Mouse (Mus musculus) heart, adult 2 months (tissue): Measurements from ENCODE around the gene Olfr1287. TPM values are rescaled to one million over a fixed set of nuclear protein-coding genes. Genes with fewer than 3 reads are reported as not detected.

Experiments
- DNase-seq, 2 experiments: peaks; one replicate each; pipeline ENCODE4 v3.0.0; 2021
- H3K27ac ChIP-seq: fragments of 200-600 bp; 2 replicates; pipeline ENCODE4 v1.8.1; 2022
- H3K27me3 ChIP-seq: fragments of 200-500 bp; 2 replicates; pipeline ENCODE4 v1.6.1; 2012; ENCODE audit warnings: mild to moderate bottlenecking, low read length, inconsistent platforms, mixed read lengths; ENCODE audit not compliant: control insufficient read depth, insufficient read depth
- H3K36me3 ChIP-seq: fragments of 200-500 bp; 2 replicates; pipeline ENCODE4 v1.6.1; 2012; ENCODE audit warnings: low read length, inconsistent platforms; ENCODE audit not compliant: control insufficient read depth, insufficient read depth
- H3K4me1 ChIP-seq: fragments of 200-500 bp; 2 replicates; pipeline ENCODE4 v1.6.1; 2011; ENCODE audit warnings: low read length; ENCODE audit not compliant: control insufficient read depth, insufficient read depth
- H3K4me3 ChIP-seq: fragments of 200-600 bp; 2 replicates; pipeline ENCODE4 v1.8.1; 2022
- H3K79me2 ChIP-seq: fragments of 200-500 bp; replicated peaks from 2 replicates; pipeline ENCODE4 v1.6.1; 2012; ENCODE audit warnings: mild to moderate bottlenecking, inconsistent platforms, low read length, moderate library complexity, mixed read lengths; ENCODE audit not compliant: control insufficient read depth, insufficient read depth
- H3K9ac ChIP-seq: fragments of 200-500 bp; 2 replicates; pipeline ENCODE4 v1.6.1; 2012; ENCODE audit warnings: low read depth, mild to moderate bottlenecking, control low read depth, inconsistent platforms, low read length, mixed read lengths
- CTCF ChIP-seq: fragments of 200-600 bp; IDR thresholded peaks from 2 replicates; pipeline ENCODE4 v1.8.1; 2022; ENCODE audit warnings: antibody characterized with exemption, mild to moderate bottlenecking, moderate library complexity
- EP300 ChIP-seq: fragments of 200-500 bp; IDR thresholded peaks from 2 replicates; pipeline ENCODE4 v1.6.1; 2011; ENCODE audit warnings: low read depth, low read length, control low read depth; ENCODE audit not compliant: insufficient read depth
- POLR2A ChIP-seq: fragments of 200-500 bp; IDR thresholded peaks from 2 replicates; pipeline ENCODE4 v1.6.1; 2011; ENCODE audit warnings: mild to moderate bottlenecking, low read depth, low read length, control low read depth; ENCODE audit not compliant: insufficient read depth
- WGBS: fragments of 180-500 bp; shearing (Covaris S2); methylation state at CpG from one replicate; pipeline ENCODE4 v1.1.7; 2018; 5-methylcytosine and 5-hydroxymethylcytosine counted together
- intact Hi-C: fragments of 180-260 bp; cut with DNase I; formaldehyde crosslinking; loops from one replicate; pipeline ENCODE4 v1.15.1; 2025
- long read RNA-seq: library from polyadenylated mRNA; stranded (forward); transcript quantifications from one replicate; pipeline ENCODE4 v2.0.0, GENCODE M21; 2021
- polyA plus RNA-seq: library from polyadenylated mRNA; depleted of rRNA; stranded (reverse); fragments of >200 nt; gene quantifications from 2 replicates; pipeline ENCODE4 v1.2.3, GENCODE M21; 2012; rRNA removed
- total RNA-seq, 2 experiments: library from RNA; stranded (reverse); gene quantifications; 2 replicates each; pipeline ENCODE4 v1.2.3; 2021

The Olfr1287 gene
- total RNA-seq (not detected), polyA plus RNA-seq (not detected in 2 replicates)
- long read RNA-seq: 0 reads

- no peak within 1 kb of the TSS for H3K4me3 ChIP-seq
- no peaks in the 10 kb centered on the region for H3K4me1 ChIP-seq
- H3K9ac ChIP-seq: no peak within 1 kb of the TSS
- no peak for DNase-seq
- H3K27ac ChIP-seq: no peak within 1 kb of the TSS
- no peaks in the 10 kb centered on the region for H3K27me3 ChIP-seq
- no peaks in the 10 kb centered on the region for H3K36me3 ChIP-seq
- intact Hi-C loops: no loop called here
- no peaks in the 10 kb centered on the region for H3K79me2 ChIP-seq
- no peak for TF ChIP-seq CTCF
- TF ChIP-seq POLR2A: no peak
- TF ChIP-seq EP300: no peak
- 58% methylated on average over 1 of the region's 1 CpGs for WGBS
Measured at GRCm38 (mm10) chr2:111448842-111449241, at the start of gene Olfr1287. TSS of gene Olfr1287 (plus strand) at chr2:111449142.

DNA sequence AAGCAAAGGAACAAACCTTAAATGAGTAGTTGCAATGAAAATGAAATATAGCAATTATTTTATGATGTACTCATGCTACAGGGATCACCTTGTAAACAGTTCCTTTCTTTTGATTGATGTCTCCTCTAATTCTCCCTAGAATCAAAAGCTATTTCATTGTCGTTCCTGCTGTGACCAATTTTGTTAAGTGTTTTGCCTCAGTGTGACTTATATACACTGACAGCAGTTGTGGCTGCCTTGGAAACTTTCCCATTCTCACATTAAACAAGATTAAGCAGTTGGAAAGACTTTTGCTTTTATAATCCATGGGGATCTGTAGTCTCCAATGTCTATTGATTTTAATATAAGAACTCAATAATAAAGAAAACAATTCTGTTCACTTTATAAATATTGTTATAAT is 26.0 kb upstream of the Olfr1287 start, which contains the start of gene Olfr1286:
Gene Olfr1286, minus strand, starts transcription at position 185 of the 400 bp plus-strand sequence.
- Histone ChIP-seq H3K27ac (no peak within 1 kb of the TSS), H3K4me3 (no peak within 1 kb of the TSS), H3K79me2 (no peaks in the 10 kb centered on the region), H3K36me3 (no peaks in the 10 kb centered on the region), H3K27me3 (no peaks in the 10 kb centered on the region), H3K4me1 (no peaks in the 10 kb centered on the region), H3K9ac (no peak within 1 kb of the TSS)
- WGBS: 66% methylated on average over 1 of the region's 1 CpGs
- intact Hi-C loops: no loop called here
- DNase-seq: no peak
- TF ChIP-seq POLR2A: no peak
- no peak for TF ChIP-seq EP300
- no peak for TF ChIP-seq CTCF

DNA sequence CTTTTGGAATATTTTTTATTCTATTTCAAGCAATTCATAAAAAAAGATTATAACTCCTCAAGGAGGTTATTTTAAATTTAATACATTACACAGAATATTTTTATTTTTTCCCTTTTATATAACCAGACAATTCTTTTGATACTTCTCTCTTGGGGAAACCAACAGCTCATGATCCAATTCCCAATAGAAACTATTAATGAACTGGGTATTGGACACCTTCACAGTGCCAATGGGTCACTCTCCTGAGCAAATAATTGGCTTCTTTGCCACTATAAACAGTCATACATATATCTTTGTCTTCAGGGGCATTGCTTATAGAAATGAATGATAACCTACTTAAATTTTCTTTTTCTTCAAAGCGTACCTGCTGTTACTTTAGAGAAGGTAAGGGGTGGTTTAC is 24.9 kb downstream of the Olfr1287 start, which contains the start of gene Olfr1288:
Gene Olfr1288, plus strand, starts transcription at position 301 of the 400 bp plus-strand sequence.
- Histone ChIP-seq H3K36me3 (no peaks in the 10 kb centered on the region), H3K27ac (no peak within 1 kb of the TSS), H3K79me2 (no peaks in the 10 kb centered on the region), H3K27me3 (no peaks in the 10 kb centered on the region), H3K4me3 (no peak within 1 kb of the TSS), H3K4me1 (no peaks in the 10 kb centered on the region), H3K9ac (no peak within 1 kb of the TSS)
- no peak for DNase-seq
- WGBS: 84% methylated on average over 1 of the region's 1 CpGs
- TF ChIP-seq POLR2A (no peak), CTCF (no peak)
- intact Hi-C loops: no loop called here

DNA sequence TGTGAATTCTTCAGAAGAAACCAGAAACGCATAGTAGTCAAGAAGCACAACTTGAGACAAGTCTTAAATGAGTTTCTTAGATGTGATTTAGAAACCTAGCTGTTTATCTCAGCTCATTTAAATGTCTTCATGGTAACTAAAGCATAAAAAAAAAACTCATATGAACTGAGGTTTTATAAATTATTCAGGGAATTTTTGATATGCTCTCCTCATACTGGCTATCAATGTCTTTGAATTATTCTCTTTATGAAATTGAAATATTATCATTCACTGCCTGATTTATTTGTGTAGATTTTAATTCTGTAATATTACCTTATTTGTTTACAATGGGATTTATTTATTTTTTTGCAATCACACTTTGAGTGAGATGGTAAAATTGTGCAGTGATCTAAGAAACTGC is 31.6 kb downstream of the Olfr1287 start, which contains the start of gene Olfr1289:
Gene Olfr1289, plus strand, starts transcription at position 301 of the 400 bp plus-strand sequence.
- Histone ChIP-seq H3K4me3 (no peak within 1 kb of the TSS), H3K27ac (no peak within 1 kb of the TSS), H3K4me1 (no peaks in the 10 kb centered on the region), H3K9ac (no peak within 1 kb of the TSS), H3K27me3 (no peaks in the 10 kb centered on the region), H3K79me2 (no peaks in the 10 kb centered on the region), H3K36me3 (no peaks in the 10 kb centered on the region)
- intact Hi-C loops: no loop called here
- WGBS: 61% methylated on average over 1 of the region's 1 CpGs
- no peak for DNase-seq
- TF ChIP-seq POLR2A (no peak), CTCF (no peak), EP300 (no peak)

DNA sequence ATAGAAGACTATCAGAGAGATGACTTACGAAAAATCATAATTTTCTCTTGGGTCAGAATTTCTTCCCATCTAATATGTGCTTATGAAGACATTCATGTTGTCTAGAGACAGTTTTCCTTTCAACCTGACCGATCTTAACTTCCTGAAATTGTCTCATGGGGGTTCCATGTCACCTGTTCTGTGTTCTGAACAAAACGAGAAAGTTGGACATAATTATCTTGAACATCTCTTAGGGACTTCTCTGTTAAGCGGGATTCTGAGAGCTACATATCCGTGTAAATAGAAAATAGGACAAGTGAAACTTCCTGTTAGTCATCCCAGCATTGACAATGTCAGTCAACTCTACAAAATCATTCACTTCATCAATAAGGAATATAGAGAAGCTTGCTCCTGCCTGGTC is 44.8 kb downstream of the Olfr1287 start, which contains the start of gene Olfr1290:
Gene Olfr1290, minus strand, starts transcription at position 101 of the 400 bp plus-strand sequence.
- intact Hi-C loops: no loop called here

GRCm38 (mm10) chr2:111496880-111497279 is 47.9 kb downstream of the Olfr1287 start, which contains the start of gene Olfr1291-ps1:
TSS of gene Olfr1291-ps1 (plus strand) at chr2:111497180.
- Histone ChIP-seq H3K36me3 (no peaks in the 10 kb centered on the region), H3K4me1 (no peaks in the 10 kb centered on the region), H3K79me2 (no peaks in the 10 kb centered on the region), H3K9ac (no peak within 1 kb of the TSS), H3K4me3 (no peak within 1 kb of the TSS), H3K27ac (no peak within 1 kb of the TSS), H3K27me3 (no peaks in the 10 kb centered on the region)
- WGBS: 76% methylated on average over 3 of the region's 3 CpGs
- intact Hi-C loops: no loop called here
- no peak for TF ChIP-seq EP300
- TF ChIP-seq POLR2A: no peak
- no peak for TF ChIP-seq CTCF
- no peak for DNase-seq

More for the DNA sequence above, 44.8 kb downstream of the Olfr1287 start, which contains the start of gene Olfr1290:
- no peak within 1 kb of the TSS for H3K4me3 ChIP-seq
- H3K27me3 ChIP-seq: no peaks in the 10 kb centered on the region
- TF ChIP-seq EP300: no peak
- TF ChIP-seq CTCF: no peak
- TF ChIP-seq POLR2A: no peak
- no peak within 1 kb of the TSS for H3K9ac ChIP-seq
- no peaks in the 10 kb centered on the region for H3K4me1 ChIP-seq
- WGBS: 59% methylated on average over 5 of the region's 5 CpGs
- no peaks in the 10 kb centered on the region for H3K36me3 ChIP-seq
- no peak for DNase-seq
- no peak within 1 kb of the TSS for H3K27ac ChIP-seq
- H3K79me2 ChIP-seq: no peaks in the 10 kb centered on the region

Other genes starting within 250 kb of the Olfr1287 start
- not detected for gene 4930430A15Rik, start 219.5 kb upstream of the Olfr1287 start, total RNA-seq
- not detected in 2 replicates for gene 4930430A15Rik, start 219.5 kb upstream of the Olfr1287 start, polyA plus RNA-seq
- not detected for gene Olfr1275, start 213.9 kb upstream of the Olfr1287 start, total RNA-seq
- gene Olfr1275, start 213.9 kb upstream of the Olfr1287 start, polyA plus RNA-seq: not detected in 2 replicates
- not detected for gene Olfr1276, start 194.6 kb upstream of the Olfr1287 start, total RNA-seq
- gene Olfr1276, start 194.6 kb upstream of the Olfr1287 start, polyA plus RNA-seq: not detected in 2 replicates
- not detected for gene Olfr1277, start 175.0 kb upstream of the Olfr1287 start, total RNA-seq
- not detected in 2 replicates for gene Olfr1277, start 175.0 kb upstream of the Olfr1287 start, polyA plus RNA-seq
- not detected for gene Olfr1278, start 159.0 kb upstream of the Olfr1287 start, total RNA-seq
- gene Olfr1278, start 159.0 kb upstream of the Olfr1287 start, polyA plus RNA-seq: not detected in 2 replicates
- gene Olfr1279, start 148.5 kb upstream of the Olfr1287 start, total RNA-seq: not detected
- gene Olfr1279, start 148.5 kb upstream of the Olfr1287 start, polyA plus RNA-seq: not detected in 2 replicates
- not detected for gene Olfr1280, start 135.1 kb upstream of the Olfr1287 start, total RNA-seq
- gene Olfr1280, start 135.1 kb upstream of the Olfr1287 start, polyA plus RNA-seq: not detected in 2 replicates
- gene Olfr1281, start 122.6 kb upstream of the Olfr1287 start, total RNA-seq: not detected
- gene Olfr1281, start 122.6 kb upstream of the Olfr1287 start, polyA plus RNA-seq: not detected in 2 replicates
- gene Olfr1282, start 113.1 kb upstream of the Olfr1287 start, total RNA-seq: not detected
- not detected in 2 replicates for gene Olfr1282, start 113.1 kb upstream of the Olfr1287 start, polyA plus RNA-seq
- gene Olfr1283, start 82.4 kb upstream of the Olfr1287 start, total RNA-seq: not detected
- gene Olfr1283, start 82.4 kb upstream of the Olfr1287 start, polyA plus RNA-seq: not detected in 2 replicates
- not detected for gene Olfr1284, start 73.6 kb upstream of the Olfr1287 start, total RNA-seq
- not detected in 2 replicates for gene Olfr1284, start 73.6 kb upstream of the Olfr1287 start, polyA plus RNA-seq
- not detected for gene Olfr1286, start 26.0 kb upstream of the Olfr1287 start, total RNA-seq
- gene Olfr1286, start 26.0 kb upstream of the Olfr1287 start, polyA plus RNA-seq: not detected in 2 replicates
- gene Olfr1288, start 25.0 kb downstream of the Olfr1287 start, total RNA-seq: not detected
- not detected in 2 replicates for gene Olfr1288, start 25.0 kb downstream of the Olfr1287 start, polyA plus RNA-seq
- not detected for gene Olfr1289, start 31.7 kb downstream of the Olfr1287 start, total RNA-seq
- not detected in 2 replicates for gene Olfr1289, start 31.7 kb downstream of the Olfr1287 start, polyA plus RNA-seq
- gene Olfr1290, start 44.7 kb downstream of the Olfr1287 start, total RNA-seq: not detected
- not detected in 2 replicates for gene Olfr1290, start 44.7 kb downstream of the Olfr1287 start, polyA plus RNA-seq
- gene Olfr1291-ps1, start 48.0 kb downstream of the Olfr1287 start, total RNA-seq: not detected
- not detected in 2 replicates for gene Olfr1291-ps1, start 48.0 kb downstream of the Olfr1287 start, polyA plus RNA-seq
- gene Olfr1293-ps, start 76.1 kb downstream of the Olfr1287 start, total RNA-seq: not detected
- not detected in 2 replicates for gene Olfr1293-ps, start 76.1 kb downstream of the Olfr1287 start, polyA plus RNA-seq
- gene Olfr1294, start 91.1 kb downstream of the Olfr1287 start, total RNA-seq: not detected
- not detected in 2 replicates for gene Olfr1294, start 91.1 kb downstream of the Olfr1287 start, polyA plus RNA-seq
- gene Olfr1295, start 120.5 kb downstream of the Olfr1287 start, total RNA-seq: not detected
- not detected in 2 replicates for gene Olfr1295, start 120.5 kb downstream of the Olfr1287 start, polyA plus RNA-seq
- not detected for gene Olfr1297, start 177.4 kb downstream of the Olfr1287 start, total RNA-seq
- not detected in 2 replicates for gene Olfr1297, start 177.4 kb downstream of the Olfr1287 start, polyA plus RNA-seq
- gene Olfr1298, start 200.1 kb downstream of the Olfr1287 start, total RNA-seq: not detected
- not detected in 2 replicates for gene Olfr1298, start 200.1 kb downstream of the Olfr1287 start, polyA plus RNA-seq
- gene Olfr1299, start 212.3 kb downstream of the Olfr1287 start, total RNA-seq: not detected
- not detected in 2 replicates for gene Olfr1299, start 212.3 kb downstream of the Olfr1287 start, polyA plus RNA-seq